Mouse (Mus musculus) lung, embryonic 16.5 days (tissue): ENCODE data around the gene Mael. TPM values are rescaled to one million over a fixed set of nuclear protein-coding genes. Genes with fewer than 3 reads are reported as not detected.

Experiments used
- ATAC-seq: fragments of 200-750 bp; cut with Nextera tagmentation; 2 replicates; pipeline ENCODE4 v1.8.0; 2017; ENCODE audit warnings: low read depth, mild to moderate bottlenecking, moderate library complexity
- H3K27ac ChIP-seq: fragments of 300-500 bp; sonication (generic); 2 replicates; pipeline ENCODE4 v1.5.1; 2014; ENCODE audit warnings: mild to moderate bottlenecking, control low read depth, low read length
- H3K27me3 ChIP-seq: fragments of 300-500 bp; sonication (generic); 2 replicates; pipeline ENCODE4 v1.6.1; 2014; ENCODE audit warnings: low read depth, low read length, mixed read lengths; ENCODE audit not compliant: control insufficient read depth, insufficient read depth
- H3K36me3 ChIP-seq: fragments of 300-500 bp; sonication (generic); 2 replicates; pipeline ENCODE4 v1.6.1; 2014; ENCODE audit warnings: low read length; ENCODE audit not compliant: control insufficient read depth, insufficient read depth
- H3K4me1 ChIP-seq: fragments of 300-500 bp; sonication (generic); replicated peaks from 2 replicates; pipeline ENCODE4 v1.6.1; 2014; ENCODE audit warnings: low read length, mixed read lengths; ENCODE audit not compliant: control insufficient read depth, insufficient read depth
- H3K4me2 ChIP-seq: fragments of 300-500 bp; sonication (generic); 2 replicates; pipeline ENCODE4 v1.6.1; 2014; ENCODE audit warnings: low read depth, low read length, control low read depth
- H3K4me3 ChIP-seq: fragments of 300-500 bp; sonication (generic); 2 replicates; pipeline ENCODE4 v1.5.1; 2014; ENCODE audit warnings: mild to moderate bottlenecking, low read length, control low read depth
- H3K9ac ChIP-seq: fragments of 300-500 bp; sonication (generic); 2 replicates; pipeline ENCODE4 v1.6.1; 2014; ENCODE audit warnings: low read length, control low read depth
- H3K9me3 ChIP-seq: fragments of 300-500 bp; sonication (generic); 2 replicates; pipeline ENCODE4 v1.6.1; 2016; ENCODE audit warnings: low read length; ENCODE audit not compliant: control insufficient read depth
- WGBS: fragments of 180-500 bp; shearing (Covaris S2); extraction: QIAGEN DNeasy Blood & Tissue Kit; methylation state at CpG from one replicate; pipeline ENCODE4 v1.1.7; 2014; 5-methylcytosine and 5-hydroxymethylcytosine counted together
- polyA plus RNA-seq: library from polyadenylated mRNA; unstranded; fragments of >200 nt; fragmentation: Nextera tagmentation; extraction: Ambion mirVana; gene quantifications from 2 replicates; pipeline ENCODE4 v1.2.1, GENCODE M21; 2015

Gene Mael
- not detected in 2 replicates for polyA plus RNA-seq

GRCm38 (mm10) chr1:166238315-166238969, at the start of gene Mael:
Gene Mael (minus strand): TSS chr1:166238747.
- no peaks in the 10 kb centered on the region for H3K4me1 ChIP-seq
- H3K9ac ChIP-seq, result no peak within 1 kb of the TSS
- H3K27me3 ChIP-seq, result no peaks in the 10 kb centered on the region; the same call in 1 of the 2 replicates
- H3K27ac ChIP-seq, result no peak within 1 kb of the TSS
- no peaks in the 10 kb centered on the region for H3K36me3 ChIP-seq
- H3K4me2 ChIP-seq, result no peak within 1 kb of the TSS
- ATAC-seq, result no peak
- peaks cover 4% of the 10 kb centered on the region for H3K9me3 ChIP-seq
- H3K4me3 ChIP-seq, result no peak within 1 kb of the TSS
- WGBS, result 85% methylated on average over 53 of the region's 53 CpGs

- 81% methylated on average over 9 of the region's 9 CpGs for WGBS
Observed at GRCm38 (mm10) chr1:166286231-166286630, 47.7 kb upstream of the Mael start.

GRCm38 (mm10) chr1:166284390-166284789, 45.8 kb upstream of the Mael start:
- no peak overlapping the region for H3K27ac ChIP-seq
- peaks cover 17% of the 10 kb centered on the region for H3K4me1 ChIP-seq
- no peaks in the 10 kb centered on the region for H3K27me3 ChIP-seq
- no peak overlapping the region for H3K4me2 ChIP-seq
- H3K9ac ChIP-seq, result no peak overlapping the region
- H3K4me3 ChIP-seq, result no peak overlapping the region
- H3K9me3 ChIP-seq, result no peaks in the 10 kb centered on the region
- 61% methylated on average over 8 of the region's 8 CpGs for WGBS
- ATAC-seq, result no peak
- no peaks in the 10 kb centered on the region for H3K36me3 ChIP-seq

More at GRCm38 (mm10) chr1:166286231-166286630, 47.7 kb upstream of the Mael start:
- no peak overlapping the region for H3K4me2 ChIP-seq
- H3K9me3 ChIP-seq, result no peaks in the 10 kb centered on the region
- H3K9ac ChIP-seq, result no peak overlapping the region
- H3K4me3 ChIP-seq, result no peak overlapping the region
- peaks cover 8% of the 10 kb centered on the region for H3K4me1 ChIP-seq
- no peaks in the 10 kb centered on the region for H3K27me3 ChIP-seq
- no peak for ATAC-seq
- no peaks in the 10 kb centered on the region for H3K36me3 ChIP-seq
- H3K27ac ChIP-seq, result no peak overlapping the region

GRCm38 (mm10) chr1:166283451-166283850, 44.9 kb upstream of the Mael start:
- H3K9ac ChIP-seq, result no peak overlapping the region
- peaks cover 19% of the 10 kb centered on the region for H3K4me1 ChIP-seq
- no peaks in the 10 kb centered on the region for H3K9me3 ChIP-seq
- no peak overlapping the region for H3K4me2 ChIP-seq
- ATAC-seq, result no peak
- no peak overlapping the region for H3K27ac ChIP-seq
- no peaks in the 10 kb centered on the region for H3K36me3 ChIP-seq
- H3K4me3 ChIP-seq, result no peak overlapping the region
- no peaks in the 10 kb centered on the region for H3K27me3 ChIP-seq
- 90% methylated on average over 6 of the region's 6 CpGs for WGBS

- WGBS, result 8% methylated on average over 22 of the region's 22 CpGs
- no peaks in the 10 kb centered on the region for H3K36me3 ChIP-seq
- peak overlapping the region; percentile 33; the same call in 1 of the 2 replicates for H3K9ac ChIP-seq
- H3K9me3 ChIP-seq, result no peaks in the 10 kb centered on the region
- H3K27ac ChIP-seq, result no peak overlapping the region
- H3K27me3 ChIP-seq, result no peaks in the 10 kb centered on the region
- ATAC-seq, result peak; percentile 87
- H3K4me3 ChIP-seq, result peak overlapping the region; percentile 32
- peak overlapping the region; percentile 52 for H3K4me2 ChIP-seq
- peaks cover 19% of the 10 kb centered on the region for H3K4me1 ChIP-seq
Observed at GRCm38 (mm10) chr1:166282597-166283210, 44.2 kb upstream of the Mael start.

GRCm38 (mm10) chr1:166281836-166282235, 43.3 kb upstream of the Mael start:
- Histone ChIP-seq H3K36me3 (no peaks in the 10 kb centered on the region), H3K27me3 (no peaks in the 10 kb centered on the region), H3K4me1 (peaks cover 19% of the 10 kb centered on the region), H3K4me3 (no peak overlapping the region), H3K9ac (no peak overlapping the region), H3K9me3 (no peaks in the 10 kb centered on the region), H3K4me2 (no peak overlapping the region), H3K27ac (no peak overlapping the region)
- ATAC-seq, result no peak
- WGBS, result 77% methylated on average over 3 of the region's 3 CpGs

GRCm38 (mm10) chr1:166281287-166281686, 42.7 kb upstream of the Mael start:
- Histone ChIP-seq H3K4me2 (no peak overlapping the region), H3K36me3 (no peaks in the 10 kb centered on the region), H3K9me3 (no peaks in the 10 kb centered on the region), H3K4me1 (peaks cover 19% of the 10 kb centered on the region), H3K9ac (no peak overlapping the region), H3K27ac (no peak overlapping the region), H3K4me3 (no peak overlapping the region), H3K27me3 (no peaks in the 10 kb centered on the region)
- ATAC-seq, result no peak
- WGBS, result 55% methylated on average over 1 of the region's 1 CpGs

- peaks cover 19% of the 10 kb centered on the region for H3K4me1 ChIP-seq
- H3K9ac ChIP-seq, result no peak overlapping the region
- H3K9me3 ChIP-seq, result no peaks in the 10 kb centered on the region
- H3K4me2 ChIP-seq, result no peak overlapping the region
- no peaks in the 10 kb centered on the region for H3K27me3 ChIP-seq
- peak; percentile 55; the same call in 1 of the 2 replicates for ATAC-seq
- H3K36me3 ChIP-seq, result no peaks in the 10 kb centered on the region
- no peak overlapping the region for H3K27ac ChIP-seq
- WGBS, result 5% methylated on average over 1 of the region's 1 CpGs
- no peak overlapping the region for H3K4me3 ChIP-seq
Observed at GRCm38 (mm10) chr1:166280566-166280965, 42.0 kb upstream of the Mael start.

GRCm38 (mm10) chr1:166279580-166280206, 41.1 kb upstream of the Mael start:
- ATAC-seq, result no peak
- H3K9me3 ChIP-seq, result no peaks in the 10 kb centered on the region
- H3K4me3 ChIP-seq, result no peak overlapping the region
- H3K27me3 ChIP-seq, result no peaks in the 10 kb centered on the region
- 45% methylated on average over 9 of the region's 9 CpGs for WGBS
- H3K27ac ChIP-seq, result no peak overlapping the region
- no peak overlapping the region for H3K4me2 ChIP-seq
- H3K36me3 ChIP-seq, result no peaks in the 10 kb centered on the region
- H3K4me1 ChIP-seq, result peaks cover 19% of the 10 kb centered on the region
- no peak overlapping the region for H3K9ac ChIP-seq
